Mouse (Mus musculus): ENCODE measurements at regions not wholly inside any gene's neighbourhood (a gene's known extent, or its start where the extent isn't known, plus 50 kb on each side); places are given as distances from the start of the nearest gene placed in this dataset.

GRCm38 (mm10) chr3:102673506-102673905 is 60.8 kb upstream of the Tspan2 start:
- Histone ChIP-seq H3K4me3 (ENCODE audit: insufficient read depth, low read length) (no peak overlapping the region), H3K27ac (ENCODE audit: insufficient read depth, low read length) (no peak overlapping the region), H3K4me1 (ENCODE audit: control insufficient read depth, insufficient read depth, low read length) (peaks cover 3% of the 10 kb centered on the region)
- TF ChIP-seq CTCF (IDR thresholded peaks at IDR 0.05; ENCODE audit: borderline replicate concordance, insufficient read depth, low read length) = no peak
- TF ChIP-seq POLR2A (IDR thresholded peaks at IDR 0.05; ENCODE audit: low read depth, low read length) = no peak

- TF ChIP-seq POLR2A (IDR thresholded peaks at IDR 0.05; ENCODE audit: low read depth, low read length) = no peak
- TF ChIP-seq CTCF (IDR thresholded peaks at IDR 0.05; ENCODE audit: borderline replicate concordance, insufficient read depth, low read length) = no peak
- Histone ChIP-seq H3K27ac (ENCODE audit: insufficient read depth, low read length) (no peak overlapping the region), H3K4me1 (ENCODE audit: control insufficient read depth, insufficient read depth, low read length) (no peaks in the 10 kb centered on the region; the same call in 1 of the 2 replicates), H3K4me3 (ENCODE audit: insufficient read depth, low read length) (no peak overlapping the region)
Observed at GRCm38 (mm10) chr3:102674068-102674467, 60.3 kb upstream of the Tspan2 start.

GRCm38 (mm10) chr3:102676946-102677534 is 57.3 kb upstream of the Tspan2 start:
- no peak overlapping the region for H3K27ac ChIP-seq (ENCODE audit: insufficient read depth, low read length)
- H3K4me1 ChIP-seq (ENCODE audit: control insufficient read depth, insufficient read depth, low read length) = no peaks in the 10 kb centered on the region
- no peak overlapping the region for H3K4me3 ChIP-seq (ENCODE audit: insufficient read depth, low read length)
- no peak for TF ChIP-seq CTCF (IDR thresholded peaks at IDR 0.05; ENCODE audit: borderline replicate concordance, insufficient read depth, low read length)
- no peak for TF ChIP-seq POLR2A (IDR thresholded peaks at IDR 0.05; ENCODE audit: low read depth, low read length)

- Histone ChIP-seq H3K4me1 (ENCODE audit: control insufficient read depth, insufficient read depth, low read length) (no peaks in the 10 kb centered on the region), H3K27ac (ENCODE audit: insufficient read depth, low read length) (no peak overlapping the region), H3K4me3 (ENCODE audit: insufficient read depth, low read length) (no peak overlapping the region)
- TF ChIP-seq POLR2A (IDR thresholded peaks at IDR 0.05; ENCODE audit: low read depth, low read length) (no peak), CTCF (IDR thresholded peaks at IDR 0.05; ENCODE audit: borderline replicate concordance, insufficient read depth, low read length) (no peak)
Observed at GRCm38 (mm10) chr3:102678516-102678915, 55.8 kb upstream of the Tspan2 start.

DNA sequence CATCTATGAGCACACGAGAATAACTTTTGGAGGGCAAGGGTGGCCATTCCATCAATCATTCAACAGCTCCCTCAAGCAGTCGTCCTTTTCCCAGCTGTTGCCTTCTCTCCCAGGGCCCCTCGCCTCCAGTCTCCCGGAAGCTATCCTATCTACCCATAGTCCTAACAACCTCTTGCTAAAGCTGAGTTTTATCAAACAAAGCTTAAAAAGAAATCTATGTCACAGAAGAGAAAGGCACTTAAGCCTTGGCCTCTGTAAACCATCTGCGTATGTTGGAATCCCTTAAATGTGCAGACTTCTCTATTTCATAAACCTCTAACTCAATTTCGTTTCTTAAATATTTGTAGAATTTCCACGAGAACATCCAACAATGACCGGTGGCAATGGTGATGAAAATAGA is 51.9 kb upstream of the Tspan2 start:
- no peak overlapping the region for H3K27ac ChIP-seq (ENCODE audit: insufficient read depth, low read length)
- no peaks in the 10 kb centered on the region for H3K4me1 ChIP-seq (ENCODE audit: control insufficient read depth, insufficient read depth, low read length)
- TF ChIP-seq POLR2A (IDR thresholded peaks at IDR 0.05; ENCODE audit: low read depth, low read length) (no peak), CTCF (IDR thresholded peaks at IDR 0.05; ENCODE audit: borderline replicate concordance, insufficient read depth, low read length) (no peak)
- no peak overlapping the region for H3K4me3 ChIP-seq (ENCODE audit: insufficient read depth, low read length)

GRCm38 (mm10) chr3:102683541-102683940 is 50.8 kb upstream of the Tspan2 start:
- no peak overlapping the region for H3K27ac ChIP-seq (ENCODE audit: insufficient read depth, low read length)
- TF ChIP-seq CTCF (IDR thresholded peaks at IDR 0.05; ENCODE audit: borderline replicate concordance, insufficient read depth, low read length) = no peak
- TF ChIP-seq POLR2A (IDR thresholded peaks at IDR 0.05; ENCODE audit: low read depth, low read length) = no peak
- no peaks in the 10 kb centered on the region; the same call in 1 of the 2 replicates for H3K4me1 ChIP-seq (ENCODE audit: control insufficient read depth, insufficient read depth, low read length)

More at GRCm38 (mm10) chr3:102683541-102683940, 50.8 kb upstream of the Tspan2 start:
- no peak overlapping the region for H3K4me3 ChIP-seq (ENCODE audit: insufficient read depth, low read length)
